Mouse (Mus musculus) E14TG2a.4 (cell line): ENCODE results near the gene Gm20388.

Source experiments
- CTCF ChIP-seq: conservative IDR thresholded peaks from 2 replicates; pipeline ENCODE4 v1.5.1; 2014; ENCODE audit warnings: low read length
- NANOG ChIP-seq: IDR thresholded peaks from 2 replicates; pipeline ENCODE4 v1.6.1; 2014; ENCODE audit warnings: borderline replicate concordance, low read length, mixed read lengths
- POU5F1 ChIP-seq: IDR thresholded peaks from 2 replicates; pipeline ENCODE4 v1.6.1; 2014; ENCODE audit warnings: low read length, borderline replicate concordance

GRCm38 (mm10) chr8:120224521-120225420 is 314.1 kb downstream of the Gm20388 start:
- TF ChIP-seq CTCF (no peak), POU5F1 (no peak), NANOG (no peak)
